Mouse (Mus musculus): Measurements from ENCODE around the gene Itga5. TPM values are rescaled to one million over a fixed set of nuclear protein-coding genes. Genes with fewer than 3 reads are reported as not detected.

Itga5 gene
- polyA plus RNA-seq, 1 experiment from 2014 or later: 55.2 TPM

- Histone ChIP-seq H3K4me2 (replicated peaks) (no peak overlapping the region), H3K9ac (peak overlapping the region; percentile 48; the same call in 1 of the 2 replicates), H3K9me3 (no peaks in the 10 kb centered on the region), H3K36me3 (peaks cover 50% of the 10 kb centered on the region), H3K4me1 (peaks cover 45% of the 10 kb centered on the region), H3K27ac (no peak overlapping the region; the same call in 1 of the 2 replicates), H3K27me3 (no peaks in the 10 kb centered on the region), H3K4me3 (no peak overlapping the region)
- 74% methylated on average over 10 of the region's 10 CpGs for WGBS
- no peak for ATAC-seq (ENCODE audit: low FRiP score, low read depth)
Measured at GRCm38 (mm10) chr15:103315979-103316776, 50.4 kb downstream of the Itga5 start.

- H3K4me3 ChIP-seq: peak overlapping the region; percentile 32
- H3K4me1 ChIP-seq: peaks cover 37% of the 10 kb centered on the region
- peaks cover 45% of the 10 kb centered on the region for H3K36me3 ChIP-seq
- peak; percentile 82 for ATAC-seq (ENCODE audit: low FRiP score, low read depth)
- no peaks in the 10 kb centered on the region for H3K27me3 ChIP-seq
- H3K4me2 ChIP-seq (replicated peaks): peak overlapping the region; percentile 68
- H3K9ac ChIP-seq: peak overlapping the region; percentile 54
- WGBS: 4% methylated on average over 18 of the region's 18 CpGs
- no peaks in the 10 kb centered on the region for H3K9me3 ChIP-seq
- H3K27ac ChIP-seq: no peak overlapping the region
Measured at GRCm38 (mm10) chr15:103315011-103315502, 51.5 kb downstream of the Itga5 start.

- Histone ChIP-seq H3K4me1 (peaks cover 37% of the 10 kb centered on the region), H3K9ac (peak overlapping the region; percentile 54; the same call in 1 of the 2 replicates), H3K4me3 (peak overlapping the region; percentile 32), H3K36me3 (peaks cover 40% of the 10 kb centered on the region), H3K9me3 (no peaks in the 10 kb centered on the region), H3K27me3 (peaks cover 4% of the 10 kb centered on the region; the same call in 1 of the 2 replicates), H3K4me2 (replicated peaks) (peak overlapping the region; percentile 68), H3K27ac (no peak overlapping the region)
- no peak for ATAC-seq (ENCODE audit: low FRiP score, low read depth)
- 29% methylated on average over 22 of the region's 22 CpGs for WGBS
Measured at GRCm38 (mm10) chr15:103314181-103314580, 52.4 kb downstream of the Itga5 start.

DNA sequence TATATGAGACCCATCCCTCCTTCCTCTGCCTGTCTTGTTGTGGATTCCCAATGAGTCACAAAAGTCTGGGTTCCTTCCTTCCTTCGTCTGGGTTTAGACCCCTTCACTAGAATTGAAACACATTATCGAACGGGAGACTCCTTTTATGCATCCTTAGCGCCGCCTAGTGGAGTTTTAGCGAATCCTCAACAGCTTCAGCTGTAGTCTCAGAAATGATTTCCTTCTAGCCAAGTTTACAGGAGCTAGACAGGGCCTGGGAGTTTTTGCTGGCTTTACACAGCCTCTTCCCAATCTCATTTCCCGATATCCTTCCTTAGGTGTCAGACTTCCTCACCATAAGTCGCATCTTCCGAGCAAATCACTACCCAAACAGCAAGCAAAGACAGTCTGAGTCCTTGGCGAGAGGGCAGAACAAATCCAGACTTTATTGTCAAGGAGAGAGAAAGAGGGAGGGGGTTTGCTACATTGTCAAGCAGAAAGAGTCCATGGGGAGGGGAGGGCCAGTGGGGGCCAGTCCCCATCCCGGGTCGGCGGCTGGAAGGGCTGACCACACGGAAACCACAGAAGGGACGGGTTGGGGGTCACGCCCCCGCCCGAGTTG is 53.0 kb downstream of the Itga5 start:
- WGBS: 19% methylated on average over 18 of the region's 18 CpGs
- ATAC-seq (ENCODE audit: low FRiP score, low read depth): no peak
- Histone ChIP-seq H3K4me1 (peaks cover 42% of the 10 kb centered on the region), H3K36me3 (peaks cover 34% of the 10 kb centered on the region), H3K27ac (no peak overlapping the region; the same call in 1 of the 2 replicates), H3K4me3 (peak overlapping the region; percentile 32; the same call in 1 of the 2 replicates), H3K27me3 (peaks cover 8% of the 10 kb centered on the region), H3K9ac (no peak overlapping the region), H3K4me2 (replicated peaks) (peak overlapping the region; percentile 68), H3K9me3 (no peaks in the 10 kb centered on the region)

- H3K4me1 ChIP-seq: peaks cover 51% of the 10 kb centered on the region
- H3K36me3 ChIP-seq: peaks cover 3% of the 10 kb centered on the region; the same call in 1 of the 2 replicates
- peaks cover 8% of the 10 kb centered on the region for H3K27me3 ChIP-seq
- no peaks in the 10 kb centered on the region for H3K9me3 ChIP-seq
- H3K9ac ChIP-seq: peak within 1 kb of the TSS; percentile 19; the same call in 1 of the 2 replicates
- no peak within 1 kb of the TSS for H3K4me2 ChIP-seq (replicated peaks)
- H3K4me3 ChIP-seq: no peak within 1 kb of the TSS
- no peak for ATAC-seq (ENCODE audit: low FRiP score, low read depth)
- no peak within 1 kb of the TSS for H3K27ac ChIP-seq
- 55% methylated on average over 6 of the region's 6 CpGs for WGBS
Measured at GRCm38 (mm10) chr15:103310365-103310910, 56.1 kb downstream of the Itga5 start, which contains the start of gene Gpr84. Gpr84 (minus strand) TSS chr15:103310612.

GRCm38 (mm10) chr15:103308876-103309580 is 57.5 kb downstream of the Itga5 start:
- WGBS: 64% methylated on average over 26 of the region's 26 CpGs
- H3K36me3 ChIP-seq: no peaks in the 10 kb centered on the region
- no peak overlapping the region for H3K27ac ChIP-seq
- H3K27me3 ChIP-seq: peaks cover 8% of the 10 kb centered on the region
- ATAC-seq (ENCODE audit: low FRiP score, low read depth): no peak
- H3K4me3 ChIP-seq: 0 out of 2 replicates have a peak overlapping the region, but pooled peaks have one; percentile 2
- peak overlapping the region; percentile 52 for H3K4me2 ChIP-seq (replicated peaks)
- H3K9me3 ChIP-seq: no peaks in the 10 kb centered on the region
- peak overlapping the region; percentile 57 for H3K9ac ChIP-seq
- H3K4me1 ChIP-seq: peaks cover 44% of the 10 kb centered on the region

DNA sequence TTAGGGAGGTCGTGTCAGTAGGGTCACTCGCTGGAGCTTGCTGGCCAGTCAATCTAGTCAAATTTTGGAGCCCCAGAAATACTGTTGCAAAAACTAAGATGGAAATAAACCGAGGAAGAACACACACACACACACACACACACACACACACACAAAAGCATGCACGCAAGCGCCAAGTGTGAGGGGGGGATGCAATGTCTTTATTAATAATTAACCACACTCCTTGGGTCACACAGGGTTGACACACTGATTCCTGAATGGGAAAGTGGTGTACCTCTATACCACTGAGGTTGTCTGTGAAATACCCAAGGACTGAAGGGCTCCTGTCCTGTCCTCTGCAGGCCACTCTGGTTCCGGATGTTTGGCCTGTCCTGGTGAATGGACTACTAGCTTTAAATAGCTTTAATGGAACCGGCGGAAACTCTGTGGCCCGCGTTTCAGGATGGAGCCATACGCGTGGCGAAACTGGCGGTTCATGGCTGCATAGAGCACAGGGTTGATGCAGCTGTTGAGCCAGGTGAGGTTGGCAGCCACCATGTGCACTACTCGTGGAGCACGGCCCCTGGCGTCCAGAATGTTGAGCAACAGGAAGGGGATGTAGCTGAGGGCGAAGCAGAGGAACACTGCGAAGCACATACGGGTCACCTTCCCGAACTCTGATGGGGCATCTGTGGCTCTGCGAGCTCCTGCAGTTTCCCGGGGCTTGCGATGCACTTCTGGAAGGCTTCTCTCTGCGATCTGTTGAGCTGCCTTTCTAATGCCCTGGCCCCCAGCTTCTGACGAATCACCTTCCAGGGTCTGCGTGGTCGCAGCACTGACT is 58.3 kb downstream of the Itga5 start:
- Histone ChIP-seq H3K36me3 (no peaks in the 10 kb centered on the region), H3K4me2 (replicated peaks) (peak overlapping the region; percentile 52), H3K4me1 (peaks cover 45% of the 10 kb centered on the region), H3K27me3 (peaks cover 8% of the 10 kb centered on the region), H3K9me3 (no peaks in the 10 kb centered on the region), H3K9ac (peak overlapping the region; percentile 57), H3K4me3 (0 out of 2 replicates have a peak overlapping the region, but pooled peaks have one; percentile 2), H3K27ac (no peak overlapping the region)
- WGBS: 44% methylated on average over 28 of the region's 28 CpGs
- ATAC-seq (ENCODE audit: low FRiP score, low read depth): no peak

GRCm38 (mm10) chr15:103307125-103307524 is 59.4 kb downstream of the Itga5 start:
- Histone ChIP-seq H3K36me3 (no peaks in the 10 kb centered on the region), H3K27me3 (peaks cover 8% of the 10 kb centered on the region), H3K27ac (peak overlapping the region; percentile 97; the same call in 1 of the 2 replicates), H3K4me3 (no peak overlapping the region), H3K4me1 (peaks cover 53% of the 10 kb centered on the region), H3K9me3 (no peaks in the 10 kb centered on the region), H3K9ac (0 out of 2 replicates have a peak overlapping the region, but pooled peaks have one; percentile 8), H3K4me2 (replicated peaks) (peak overlapping the region; percentile 34; the same call in 1 of the 2 replicates)
- no peak for ATAC-seq (ENCODE audit: low FRiP score, low read depth)
- WGBS: 0% methylated on average over 7 of the region's 7 CpGs

GRCm38 (mm10) chr15:103305792-103306645 is 60.5 kb downstream of the Itga5 start:
- peak overlapping the region; percentile 74 for H3K4me2 ChIP-seq (replicated peaks)
- no peaks in the 10 kb centered on the region for H3K9me3 ChIP-seq
- H3K27me3 ChIP-seq: peaks cover 8% of the 10 kb centered on the region
- no peaks in the 10 kb centered on the region for H3K36me3 ChIP-seq
- H3K4me3 ChIP-seq: peak overlapping the region; percentile 47
- ATAC-seq (ENCODE audit: low FRiP score, low read depth): no peak
- H3K27ac ChIP-seq: peak overlapping the region; percentile 97
- H3K9ac ChIP-seq: peak overlapping the region; percentile 72
- peaks cover 64% of the 10 kb centered on the region for H3K4me1 ChIP-seq
- WGBS: 15% methylated on average over 8 of the region's 8 CpGs

- ATAC-seq (ENCODE audit: low FRiP score, low read depth): peak; percentile 92
- Histone ChIP-seq H3K36me3 (no peaks in the 10 kb centered on the region), H3K9me3 (no peaks in the 10 kb centered on the region), H3K4me2 (replicated peaks) (peak overlapping the region; percentile 74), H3K4me3 (peak overlapping the region; percentile 47), H3K9ac (peak overlapping the region; percentile 73), H3K4me1 (peaks cover 72% of the 10 kb centered on the region), H3K27me3 (peaks cover 8% of the 10 kb centered on the region), H3K27ac (peak overlapping the region; percentile 97)
- WGBS: 0% methylated on average over 56 of the region's 71 CpGs
Measured at GRCm38 (mm10) chr15:103305070-103305678, 61.4 kb downstream of the Itga5 start.
